Mouse (Mus musculus): ENCODE results near the gene Cd82.

DNA sequence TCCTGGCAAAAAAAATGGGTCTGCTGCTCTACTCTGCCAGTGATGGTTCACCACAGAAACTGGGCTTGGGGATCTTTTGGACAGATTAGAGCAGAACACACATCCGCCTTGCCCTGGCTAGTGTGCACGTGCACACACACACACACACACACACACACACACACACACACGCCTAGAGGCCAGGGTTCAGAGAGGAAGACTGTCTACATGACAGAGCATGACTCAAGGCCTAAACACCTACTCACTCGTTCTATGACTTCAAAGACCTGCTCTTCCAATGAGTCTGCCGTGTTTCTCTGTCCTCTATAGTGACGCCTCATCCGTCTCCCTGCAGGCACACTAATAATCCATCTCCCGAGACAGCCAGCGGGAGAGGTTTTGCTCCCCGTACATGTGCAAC lies 8.6 kb downstream of the Cd82 start:
- TF ChIP-seq MAX (IDR thresholded peaks at IDR 0.05; ENCODE audit: low read depth) (no peak), POLR2A (IDR thresholded peaks at IDR 0.05; ENCODE audit: insufficient read length, low read depth) (no peak), CEBPB (IDR thresholded peaks at IDR 0.05; ENCODE audit: insufficient read depth, poor library complexity, severe bottlenecking) (no peak), SRF (IDR thresholded peaks at IDR 0.05; ENCODE audit: control insufficient read depth, insufficient read length, low read depth) (no peak), TCF3 (IDR thresholded peaks at IDR 0.05; ENCODE audit: insufficient read length, low read depth) (no peak)

All from myocyte (in vitro differentiated cells).